Mouse (Mus musculus): ENCODE results near the gene Akap13. TPM values are rescaled to one million over a fixed set of nuclear protein-coding genes. Genes with fewer than 3 reads are reported as not detected.

The Akap13 gene
- total RNA-seq, 1 experiment = 24.6 TPM

- Histone ChIP-seq H3K4me1 (ENCODE audit: control insufficient read depth in 2 of 2, insufficient read depth in 2 of 2, low read length in 2 of 2, poor library complexity in 1 of 2) (no peaks in the 10 kb centered on the region), H3K9ac (ENCODE audit: insufficient read depth, low read depth, low read length, poor library complexity, severe bottlenecking) (no peak overlapping the region), H3K9me3 (ENCODE audit: control insufficient read depth, insufficient read depth, low read depth, low read length) (no peaks in the 10 kb centered on the region), H3K36me3 (ENCODE audit: control insufficient read depth, insufficient read depth, low read length, poor library complexity, severe bottlenecking) (no peaks in the 10 kb centered on the region), H3K4me3 (ENCODE audit: insufficient read depth in 1 of 2, low read depth in 1 of 2, low read length in 2 of 2, poor library complexity in 1 of 2, severe bottlenecking in 1 of 2) (no peak overlapping the region), H3K27ac (ENCODE audit: insufficient read depth, low read depth, low read length, poor library complexity, severe bottlenecking) (no peak overlapping the region)
- TF ChIP-seq HCFC1 (IDR thresholded peaks at IDR 0.05; ENCODE audit: borderline replicate concordance, insufficient read depth, low read length) (no peak), ZNF384 (IDR thresholded peaks at IDR 0.05; ENCODE audit: low read depth, low read length) (no peak), CHD2 (IDR thresholded peaks at IDR 0.05; ENCODE audit: low read depth, low read length) (no peak), ZC3H11A (IDR thresholded peaks at IDR 0.05; ENCODE audit: borderline replicate concordance, low read depth, low read length) (no peak), MAFK (IDR thresholded peaks at IDR 0.05; ENCODE audit: insufficient read depth, low read depth, low read length) (no peak)
- in situ Hi-C loops (cut with MboI; ENCODE audit: low sequenced_read_pairs in 2 of 2, unreplicated experiment in 2 of 2) = no loop called here
- no peak for DNase-seq (ENCODE audit: low read depth, low spot score)
Measured at GRCm38 (mm10) chr7:75415882-75416585, 39.3 kb upstream of the Akap13 start.

DNA sequence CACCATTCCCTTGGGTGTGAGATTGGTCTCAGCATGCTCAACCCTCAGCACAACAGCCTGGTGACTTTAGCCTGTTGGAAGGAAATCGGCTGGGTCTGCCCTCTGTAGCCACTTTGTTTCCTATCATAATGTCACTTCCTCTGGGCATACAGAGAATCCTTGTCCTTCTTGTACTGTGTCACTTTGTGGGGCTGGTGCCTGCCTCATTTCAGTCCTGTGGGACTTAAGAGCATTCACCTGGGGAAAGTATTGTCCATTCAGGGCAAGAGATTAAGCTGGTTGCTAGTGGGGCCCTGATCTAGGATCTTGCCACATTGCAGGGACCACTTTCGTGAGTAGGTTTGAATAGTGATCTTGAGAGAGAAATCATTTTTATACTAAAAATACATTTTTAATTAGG is 34.4 kb upstream of the Akap13 start:
- TF ChIP-seq CHD2 (IDR thresholded peaks at IDR 0.05; ENCODE audit: low read depth, low read length) = no peak
- TF ChIP-seq ZNF384 (IDR thresholded peaks at IDR 0.05; ENCODE audit: low read depth, low read length) = no peak
- TF ChIP-seq HCFC1 (IDR thresholded peaks at IDR 0.05; ENCODE audit: borderline replicate concordance, insufficient read depth, low read length) = no peak
- TF ChIP-seq ZC3H11A (IDR thresholded peaks at IDR 0.05; ENCODE audit: borderline replicate concordance, low read depth, low read length) = no peak
- TF ChIP-seq MAFK (IDR thresholded peaks at IDR 0.05; ENCODE audit: insufficient read depth, low read depth, low read length) = no peak
- Histone ChIP-seq H3K4me1 (ENCODE audit: control insufficient read depth in 2 of 2, insufficient read depth in 2 of 2, low read length in 2 of 2, poor library complexity in 1 of 2) (no peaks in the 10 kb centered on the region), H3K9ac (ENCODE audit: insufficient read depth, low read depth, low read length, poor library complexity, severe bottlenecking) (no peak overlapping the region), H3K9me3 (ENCODE audit: control insufficient read depth, insufficient read depth, low read depth, low read length) (no peaks in the 10 kb centered on the region), H3K4me3 (ENCODE audit: insufficient read depth in 1 of 2, low read depth in 1 of 2, low read length in 2 of 2, poor library complexity in 1 of 2, severe bottlenecking in 1 of 2) (no peak overlapping the region), H3K36me3 (ENCODE audit: control insufficient read depth, insufficient read depth, low read length, poor library complexity, severe bottlenecking) (no peaks in the 10 kb centered on the region), H3K27ac (ENCODE audit: insufficient read depth, low read depth, low read length, poor library complexity, severe bottlenecking) (no peak overlapping the region)
- DNase-seq (ENCODE audit: low read depth, low spot score) = no peak
- in situ Hi-C loops (cut with MboI; ENCODE audit: low sequenced_read_pairs in 2 of 2, unreplicated experiment in 2 of 2) = no loop called here

DNA sequence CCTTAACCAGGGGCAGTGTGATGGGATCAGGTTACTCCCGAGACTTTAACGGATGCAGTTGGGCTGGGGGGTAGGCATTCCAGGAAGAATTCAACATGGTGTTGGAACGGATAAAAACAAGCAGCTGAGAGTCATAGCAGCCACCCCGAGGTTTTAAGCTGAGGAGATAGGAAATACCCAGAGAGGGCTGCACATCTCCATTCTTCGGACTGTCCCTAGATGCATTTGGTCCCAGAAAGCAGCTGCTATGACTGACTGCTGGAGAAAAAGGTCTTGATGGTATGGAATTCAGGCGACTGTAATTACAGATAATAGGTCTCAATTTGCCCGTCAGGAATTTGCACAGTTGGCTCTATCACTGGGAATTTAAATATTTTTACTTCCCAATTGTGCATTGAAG is 31.2 kb upstream of the Akap13 start:
- H3K36me3 ChIP-seq (ENCODE audit: control insufficient read depth, insufficient read depth, low read length, poor library complexity, severe bottlenecking) = no peaks in the 10 kb centered on the region
- no peak overlapping the region for H3K27ac ChIP-seq (ENCODE audit: insufficient read depth, low read depth, low read length, poor library complexity, severe bottlenecking)
- no peaks in the 10 kb centered on the region for H3K9me3 ChIP-seq (ENCODE audit: control insufficient read depth, insufficient read depth, low read depth, low read length)
- no peaks in the 10 kb centered on the region for H3K4me1 ChIP-seq (ENCODE audit: control insufficient read depth in 2 of 2, insufficient read depth in 2 of 2, low read length in 2 of 2, poor library complexity in 1 of 2)
- in situ Hi-C loops (cut with MboI; ENCODE audit: low sequenced_read_pairs in 2 of 2, unreplicated experiment in 2 of 2) = no loop called here
- no peak overlapping the region for H3K4me3 ChIP-seq (ENCODE audit: insufficient read depth in 1 of 2, low read depth in 1 of 2, low read length in 2 of 2, poor library complexity in 1 of 2, severe bottlenecking in 1 of 2)
- no peak overlapping the region for H3K9ac ChIP-seq (ENCODE audit: insufficient read depth, low read depth, low read length, poor library complexity, severe bottlenecking)
- TF ChIP-seq MAFK (IDR thresholded peaks at IDR 0.05; ENCODE audit: insufficient read depth, low read depth, low read length) (no peak), HCFC1 (IDR thresholded peaks at IDR 0.05; ENCODE audit: borderline replicate concordance, insufficient read depth, low read length) (no peak), ZC3H11A (IDR thresholded peaks at IDR 0.05; ENCODE audit: borderline replicate concordance, low read depth, low read length) (no peak), CHD2 (IDR thresholded peaks at IDR 0.05; ENCODE audit: low read depth, low read length) (no peak), ZNF384 (IDR thresholded peaks at IDR 0.05; ENCODE audit: low read depth, low read length) (no peak)
- no peak for DNase-seq (ENCODE audit: low read depth, low spot score)

GRCm38 (mm10) chr7:75427322-75427721 is 28.0 kb upstream of the Akap13 start:
- Histone ChIP-seq H3K4me3 (ENCODE audit: insufficient read depth in 1 of 2, low read depth in 1 of 2, low read length in 2 of 2, poor library complexity in 1 of 2, severe bottlenecking in 1 of 2) (no peak overlapping the region), H3K36me3 (ENCODE audit: control insufficient read depth, insufficient read depth, low read length, poor library complexity, severe bottlenecking) (no peaks in the 10 kb centered on the region), H3K4me1 (ENCODE audit: control insufficient read depth in 2 of 2, insufficient read depth in 2 of 2, low read length in 2 of 2, poor library complexity in 1 of 2) (no peaks in the 10 kb centered on the region), H3K27ac (ENCODE audit: insufficient read depth, low read depth, low read length, poor library complexity, severe bottlenecking) (no peak overlapping the region), H3K9ac (ENCODE audit: insufficient read depth, low read depth, low read length, poor library complexity, severe bottlenecking) (no peak overlapping the region), H3K9me3 (ENCODE audit: control insufficient read depth, insufficient read depth, low read depth, low read length) (no peaks in the 10 kb centered on the region)
- DNase-seq (ENCODE audit: low read depth, low spot score) = no peak
- in situ Hi-C loops (cut with MboI; ENCODE audit: low sequenced_read_pairs in 2 of 2, unreplicated experiment in 2 of 2) = no loop called here
- no peak for TF ChIP-seq HCFC1 (IDR thresholded peaks at IDR 0.05; ENCODE audit: borderline replicate concordance, insufficient read depth, low read length)
- TF ChIP-seq ZNF384 (IDR thresholded peaks at IDR 0.05; ENCODE audit: low read depth, low read length) = no peak
- no peak for TF ChIP-seq CHD2 (IDR thresholded peaks at IDR 0.05; ENCODE audit: low read depth, low read length)
- no peak for TF ChIP-seq ZC3H11A (IDR thresholded peaks at IDR 0.05; ENCODE audit: borderline replicate concordance, low read depth, low read length)
- TF ChIP-seq MAFK (IDR thresholded peaks at IDR 0.05; ENCODE audit: insufficient read depth, low read depth, low read length) = no peak
